Mouse (Mus musculus) heart, postnatal 0 days (tissue): ENCODE results near the gene Ttc21b. TPM values are rescaled to one million over a fixed set of nuclear protein-coding genes. Genes with fewer than 3 reads are reported as not detected.
A peak's percentile ranks its signal among the peaks of the same experiment; 100 is the strongest.

Experiments
- ATAC-seq: fragments of 200-750 bp; cut with Nextera tagmentation; 2 replicates; pipeline ENCODE4 v1.8.0; 2017; ENCODE audit warnings: low read depth, moderate number of reproducible peaks, moderate library complexity; ENCODE audit not compliant: insufficient read depth
- DNase-seq: peaks from one replicate; pipeline ENCODE4 v3.0.0-alpha.2; 2016; ENCODE audit warnings: low spot score
- H3K27ac ChIP-seq: fragments of 300-500 bp; sonication (generic); 2 replicates; pipeline ENCODE4 v1.5.1; 2014; ENCODE audit warnings: low read depth, mild to moderate bottlenecking
- H3K27me3 ChIP-seq: fragments of 300-500 bp; sonication (generic); 2 replicates; pipeline ENCODE4 v1.6.1; 2014; ENCODE audit warnings: low read length, mixed read lengths; ENCODE audit not compliant: control insufficient read depth, insufficient read depth
- H3K36me3 ChIP-seq: fragments of 300-500 bp; sonication (generic); replicated peaks from 2 replicates; pipeline ENCODE4 v1.6.1; 2014; ENCODE audit warnings: low read length, mixed read lengths; ENCODE audit not compliant: control insufficient read depth, insufficient read depth
- H3K4me1 ChIP-seq: fragments of 300-500 bp; sonication (generic); 2 replicates; pipeline ENCODE4 v1.6.1; 2014; ENCODE audit warnings: antibody characterized with exemption; ENCODE audit not compliant: control insufficient read depth, insufficient read depth
- H3K4me2 ChIP-seq: fragments of 300-500 bp; sonication (generic); 2 replicates; pipeline ENCODE4 v1.6.1; 2014; ENCODE audit warnings: low read depth, mild to moderate bottlenecking, low read length, moderate library complexity
- H3K4me3 ChIP-seq: fragments of 300-500 bp; sonication (generic); 2 replicates; pipeline ENCODE4 v1.5.1; 2014; ENCODE audit warnings: low read depth, low read length
- H3K9ac ChIP-seq: fragments of 300-500 bp; sonication (generic); replicated peaks from 2 replicates; pipeline ENCODE4 v1.6.1; 2014; ENCODE audit warnings: low read depth, low read length, mixed read lengths
- H3K9me3 ChIP-seq: fragments of 300-500 bp; sonication (generic); replicated peaks from 2 replicates; pipeline ENCODE4 v1.6.1; 2016; ENCODE audit warnings: low read length; ENCODE audit not compliant: control insufficient read depth
- CTCF ChIP-seq: IDR thresholded peaks from 2 replicates; pipeline ENCODE4 v1.5.1; 2016; ENCODE audit warnings: antibody characterized with exemption, control low read depth, low read depth
- EP300 ChIP-seq: IDR thresholded peaks from 2 replicates; pipeline ENCODE4 v1.6.1; 2016; ENCODE audit warnings: antibody characterized with exemption, low read depth
- WGBS: fragments of 180-500 bp; shearing (Covaris S2); extraction: QIAGEN DNeasy Blood & Tissue Kit; methylation state at CpG from one replicate; pipeline ENCODE4 v1.1.7; 2014; 5-methylcytosine and 5-hydroxymethylcytosine counted together
- polyA plus RNA-seq: library from polyadenylated mRNA; unstranded; fragments of >200 nt; fragmentation: Nextera tagmentation; extraction: Ambion mirVana; gene quantifications from 2 replicates; pipeline ENCODE4 v1.2.1, GENCODE M21; 2015
- total RNA-seq: library from RNA; depleted of rRNA; stranded (reverse); fragments of >200 nt; gene quantifications from 2 replicates; pipeline ENCODE4 v1.2.3, GENCODE M21; 2014; ENCODE audit warnings: low replicate concordance; rRNA removed

Ttc21b gene
- total RNA-seq (3.4 TPM in 2 replicates), polyA plus RNA-seq (2.8 and 3.6 TPM in 2 replicates)

DNA sequence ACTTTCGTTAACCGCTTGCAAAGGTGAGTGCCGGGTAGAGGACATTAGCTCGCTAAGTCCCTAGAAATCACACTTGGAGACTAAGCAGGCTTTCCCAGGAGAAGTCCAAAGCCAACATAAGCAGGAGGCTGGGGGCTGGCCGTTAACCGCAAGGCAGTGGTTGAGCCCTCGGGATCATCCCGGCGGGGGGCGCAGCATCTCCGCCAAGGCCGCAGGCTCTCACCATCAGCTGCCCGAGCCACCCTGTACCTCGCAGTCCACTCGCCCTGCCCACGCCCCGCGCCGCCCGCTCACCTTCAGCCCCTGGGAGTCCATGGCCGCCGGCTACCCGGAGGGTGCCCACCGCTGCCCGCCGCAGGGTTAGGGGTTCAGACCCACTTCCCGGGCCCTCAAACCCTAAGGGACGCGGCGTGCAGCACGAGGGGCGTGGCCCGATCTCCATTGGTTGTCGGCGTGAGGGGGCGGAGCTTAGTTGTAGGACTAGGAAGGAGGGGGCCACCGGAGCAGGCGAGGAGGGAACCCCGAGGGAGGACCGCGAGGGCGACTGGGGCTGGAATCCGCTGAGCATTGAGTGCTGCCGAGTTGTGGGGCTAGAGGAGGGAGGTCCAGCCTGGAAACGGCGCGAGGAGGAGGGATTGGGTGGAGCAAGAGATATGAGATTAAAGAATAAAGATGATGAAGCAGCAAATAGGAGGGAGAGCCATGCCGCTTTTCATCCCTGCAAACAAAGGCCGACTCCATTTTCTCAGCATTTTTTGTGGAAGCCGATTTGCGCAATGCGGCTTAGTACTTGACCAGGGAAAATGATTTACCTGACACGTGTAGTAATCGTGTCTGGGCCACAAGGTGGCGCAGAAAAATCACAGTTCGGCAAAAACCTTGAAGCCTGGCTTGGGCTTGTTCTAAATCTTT lies at the start of gene Ttc21b:
TSS of gene Ttc21b (minus strand) at position 398 of the 912 bp plus-strand sequence.
- Histone ChIP-seq H3K4me3 (peak within 1 kb of the TSS; percentile 96), H3K9ac (peak within 1 kb of the TSS; percentile 67), H3K36me3 (0 out of 2 replicates have a peak, but pooled peaks cover 8% of the 10 kb centered on the region), H3K27me3 (no peaks in the 10 kb centered on the region), H3K9me3 (no peaks in the 10 kb centered on the region), H3K27ac (peak within 1 kb of the TSS; percentile 60; the same call in 1 of the 2 replicates), H3K4me2 (peak within 1 kb of the TSS; percentile 98), H3K4me1 (no peaks in the 10 kb centered on the region)
- DNase-seq (peak; percentile 97), ATAC-seq (peak; percentile 99)
- under 1% methylated on average over 54 of the region's 56 CpGs for WGBS
- TF ChIP-seq CTCF (peak; percentile 71), EP300 (no peak)

GRCm38 (mm10) chr2:66272551-66272950 lies 16.1 kb upstream of the Ttc21b start:
- WGBS, result 71% methylated on average over 3 of the region's 3 CpGs
- ATAC-seq (no peak), DNase-seq (no peak)
- H3K4me3 ChIP-seq, result no peak overlapping the region
- no peaks in the 10 kb centered on the region for H3K36me3 ChIP-seq
- TF ChIP-seq CTCF (no peak), EP300 (no peak)
- no peaks in the 10 kb centered on the region for H3K4me1 ChIP-seq
- no peak overlapping the region for H3K9ac ChIP-seq
- no peaks in the 10 kb centered on the region for H3K9me3 ChIP-seq
- no peak overlapping the region for H3K27ac ChIP-seq
- no peak overlapping the region for H3K4me2 ChIP-seq
- no peaks in the 10 kb centered on the region for H3K27me3 ChIP-seq

GRCm38 (mm10) chr2:66244013-66244412 lies 12.4 kb downstream of the Ttc21b start:
- H3K9ac ChIP-seq, result no peak overlapping the region
- no peak overlapping the region for H3K4me3 ChIP-seq
- TF ChIP-seq CTCF (no peak), EP300 (no peak)
- H3K27me3 ChIP-seq, result no peaks in the 10 kb centered on the region
- H3K27ac ChIP-seq, result no peak overlapping the region
- H3K4me1 ChIP-seq, result no peaks in the 10 kb centered on the region
- 82% methylated on average over 1 of the region's 1 CpGs for WGBS
- ATAC-seq (no peak), DNase-seq (no peak)
- H3K4me2 ChIP-seq, result no peak overlapping the region
- no peaks in the 10 kb centered on the region for H3K9me3 ChIP-seq
- peaks cover 20% of the 10 kb centered on the region for H3K36me3 ChIP-seq

DNA sequence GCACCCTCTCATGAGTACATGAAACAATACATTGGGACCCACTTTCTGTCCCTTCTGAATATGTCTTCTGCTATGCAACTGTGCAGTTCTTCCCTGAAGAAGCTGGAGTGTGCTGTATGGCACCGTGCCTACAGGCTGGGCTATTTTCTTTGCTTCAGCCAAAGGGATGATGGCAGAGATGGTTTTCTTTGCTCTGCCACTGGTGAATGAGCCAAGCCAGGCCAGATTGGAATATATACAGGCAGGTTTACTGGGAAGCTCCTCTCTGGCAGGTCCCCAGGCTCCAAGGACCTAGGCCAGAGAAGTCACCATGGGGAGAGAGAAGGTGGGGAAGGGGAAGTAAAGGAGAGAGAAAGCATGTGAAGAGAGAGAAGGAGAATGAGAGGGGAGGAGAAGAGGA lies 16.1 kb downstream of the Ttc21b start:
- H3K4me2 ChIP-seq, result no peak overlapping the region
- no peak overlapping the region for H3K27ac ChIP-seq
- H3K9ac ChIP-seq, result no peak overlapping the region
- ATAC-seq (no peak), DNase-seq (no peak)
- no peak overlapping the region for H3K4me3 ChIP-seq
- H3K27me3 ChIP-seq, result no peaks in the 10 kb centered on the region
- no peaks in the 10 kb centered on the region for H3K9me3 ChIP-seq
- WGBS, result 74% methylated on average over 1 of the region's 1 CpGs
- H3K4me1 ChIP-seq, result no peaks in the 10 kb centered on the region
- peaks cover 20% of the 10 kb centered on the region; the same call in 1 of the 2 replicates for H3K36me3 ChIP-seq
- TF ChIP-seq EP300 (no peak), CTCF (no peak)

DNA sequence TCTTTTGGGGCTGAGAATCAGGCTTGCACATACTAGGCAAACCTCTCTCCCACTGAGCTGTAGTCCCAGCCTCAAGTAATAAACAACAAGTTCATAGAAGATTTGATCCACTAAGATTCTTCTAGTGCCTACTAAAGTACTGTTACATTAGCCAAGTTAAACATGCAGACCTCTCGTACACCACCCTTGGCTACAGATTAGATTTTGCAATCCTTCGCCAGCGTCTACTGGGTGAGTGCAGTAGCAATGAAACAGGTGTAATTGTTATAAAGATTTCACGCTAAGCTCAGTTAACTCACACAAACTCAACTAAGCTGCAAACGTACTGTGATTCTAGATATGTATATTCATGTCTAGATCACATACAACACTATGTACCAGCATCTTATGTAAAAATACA lies 17.5 kb downstream of the Ttc21b start:
- H3K27ac ChIP-seq, result no peak overlapping the region
- peaks cover 20% of the 10 kb centered on the region; the same call in 1 of the 2 replicates for H3K36me3 ChIP-seq
- TF ChIP-seq EP300 (no peak), CTCF (no peak)
- H3K27me3 ChIP-seq, result no peaks in the 10 kb centered on the region
- ATAC-seq, result no peak
- no peak overlapping the region for H3K4me3 ChIP-seq
- no peak overlapping the region for H3K4me2 ChIP-seq
- H3K9ac ChIP-seq, result no peak overlapping the region
- H3K4me1 ChIP-seq, result no peaks in the 10 kb centered on the region
- no peaks in the 10 kb centered on the region for H3K9me3 ChIP-seq
- DNase-seq, result no peak
- WGBS, result 78% methylated on average over 5 of the region's 5 CpGs
